Mouse (Mus musculus) lung, adult 2 months (tissue): ENCODE data around the gene Fndc3a. TPM values are rescaled to one million over a fixed set of nuclear protein-coding genes. Genes with fewer than 3 reads are reported as not detected.

Experiments
- DNase-seq: peaks from one replicate; pipeline ENCODE4 v3.0.0; 2022
- H3K4me1 ChIP-seq: fragments of 200-500 bp; 2 replicates; pipeline ENCODE4 v1.6.1; 2011; ENCODE audit warnings: low read length; ENCODE audit not compliant: control insufficient read depth, insufficient read depth
- H3K4me3 ChIP-seq: fragments of 200-500 bp; replicated peaks from 2 replicates; pipeline ENCODE3; 2011; ENCODE audit warnings: low read depth, mild to moderate bottlenecking, control low read depth, low read length; ENCODE audit errors: extremely low read depth
- CTCF ChIP-seq: fragments of 200-500 bp; IDR thresholded peaks from 2 replicates; pipeline ENCODE4 v1.5.1; 2011; ENCODE audit warnings: mild to moderate bottlenecking, low read length, control low read depth; ENCODE audit not compliant: insufficient read depth
- POLR2A ChIP-seq: fragments of 200-500 bp; IDR thresholded peaks from 2 replicates; pipeline ENCODE4 v1.6.1; 2011; ENCODE audit warnings: low read depth, mild to moderate bottlenecking, control low read depth, low read length, borderline replicate concordance; ENCODE audit errors: extremely low read depth
- WGBS: fragments of 180-500 bp; shearing (Covaris S2); methylation state at CpG from one replicate; pipeline ENCODE4 v1.1.7; 2018; 5-methylcytosine and 5-hydroxymethylcytosine counted together
- polyA plus RNA-seq: library from polyadenylated mRNA; depleted of rRNA; stranded (reverse); fragments of >200 nt; gene quantifications from 2 replicates; pipeline ENCODE4 v1.2.3, GENCODE M21; 2012

The Fndc3a gene
- polyA plus RNA-seq, 1 experiment, result 37.9 TPM

DNA sequence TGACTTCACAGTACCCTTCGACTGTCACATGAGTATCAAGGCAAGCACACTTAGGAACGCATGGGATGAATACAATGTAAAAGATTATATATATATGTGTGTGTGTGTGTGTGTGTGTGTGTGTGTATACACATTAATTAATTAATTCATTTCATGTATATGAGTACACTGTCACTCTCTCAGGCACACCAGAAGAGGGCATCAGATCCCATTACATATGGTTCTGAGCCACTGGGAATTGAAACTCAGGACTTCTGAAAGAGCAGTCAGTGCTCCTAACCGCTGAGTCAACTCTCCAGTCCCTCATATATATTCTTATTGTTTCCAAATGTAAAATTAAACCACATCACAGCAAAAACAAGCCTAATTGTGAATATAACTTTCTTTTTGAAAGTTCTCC lies 133.5 kb downstream of the Fndc3a start:
- WGBS, result 94% methylated on average over 3 of the region's 3 CpGs
- Histone ChIP-seq H3K4me3 (no peak overlapping the region), H3K4me1 (no peaks in the 10 kb centered on the region)
- DNase-seq, result no peak
- TF ChIP-seq CTCF (no peak), POLR2A (no peak)

DNA sequence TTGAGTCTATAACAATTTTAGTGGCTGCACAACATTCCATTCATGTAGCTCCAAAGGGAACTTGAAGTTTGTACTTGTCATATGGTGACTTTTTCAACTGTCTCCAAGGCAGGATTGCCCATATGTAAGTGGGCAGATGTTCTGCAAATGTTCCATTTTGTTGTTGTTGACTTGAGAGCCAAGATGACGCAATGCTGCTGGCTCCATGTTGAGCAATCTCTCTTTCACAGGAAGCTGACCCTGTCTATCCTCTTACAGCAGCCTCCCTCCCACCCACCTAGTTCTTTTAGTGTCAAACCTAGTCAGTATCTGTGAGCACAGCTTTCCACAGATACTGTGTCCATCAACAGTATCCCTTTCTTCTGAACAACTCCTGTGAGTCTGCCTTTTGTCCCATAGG lies 145.9 kb downstream of the Fndc3a start:
- DNase-seq, result no peak
- WGBS, result 93% methylated on average over 1 of the region's 1 CpGs
- TF ChIP-seq CTCF (no peak), POLR2A (no peak)
- Histone ChIP-seq H3K4me3 (no peak overlapping the region), H3K4me1 (no peaks in the 10 kb centered on the region)

DNA sequence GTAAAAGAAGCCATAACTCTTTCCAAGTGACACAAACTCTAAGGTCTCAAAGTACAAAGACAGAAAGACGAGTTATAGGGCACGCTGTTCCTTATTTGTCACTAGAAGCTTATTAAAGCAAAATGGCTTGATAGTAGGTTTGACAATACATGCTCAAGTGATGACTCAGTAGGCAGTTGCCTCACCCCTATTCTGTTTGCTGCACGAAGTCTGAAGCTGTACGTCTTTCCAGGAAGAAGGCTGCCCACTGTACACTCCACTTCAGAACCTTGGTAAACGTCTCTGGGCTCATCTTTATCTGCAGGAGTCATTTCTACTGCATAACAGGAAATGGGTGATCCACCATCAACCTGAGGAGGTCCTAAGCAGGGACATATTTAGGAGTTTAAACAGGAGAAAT lies 151.0 kb downstream of the Fndc3a start:
- no peak for DNase-seq
- WGBS, result 74% methylated on average over 5 of the region's 5 CpGs
- no peak for TF ChIP-seq POLR2A
- no peak for TF ChIP-seq CTCF
- Histone ChIP-seq H3K4me1 (no peaks in the 10 kb centered on the region), H3K4me3 (no peak overlapping the region)

DNA sequence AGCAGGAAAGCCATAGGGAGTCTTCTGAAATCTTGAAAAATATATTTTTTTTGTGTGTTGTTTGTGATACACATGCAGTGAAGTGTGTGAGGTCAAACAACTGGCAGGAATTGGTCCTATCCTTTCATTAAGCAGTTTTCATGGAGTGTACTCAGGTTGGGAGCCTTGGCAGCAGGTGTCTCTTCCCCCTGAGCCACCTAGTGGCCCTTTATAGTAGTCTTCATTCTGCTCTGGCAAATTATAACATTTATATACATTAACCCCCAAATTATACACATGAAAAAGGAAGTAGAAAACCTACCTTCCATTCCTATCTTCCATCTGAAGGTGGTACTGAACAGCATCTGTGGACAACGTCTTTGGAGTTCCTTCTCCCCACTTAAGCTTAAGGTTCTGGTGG lies 154.0 kb downstream of the Fndc3a start:
- no peak for DNase-seq
- no peak overlapping the region for H3K4me3 ChIP-seq
- TF ChIP-seq POLR2A (no peak), CTCF (no peak)
- WGBS, result 78% methylated on average over 1 of the region's 1 CpGs
- H3K4me1 ChIP-seq, result no peaks in the 10 kb centered on the region

DNA sequence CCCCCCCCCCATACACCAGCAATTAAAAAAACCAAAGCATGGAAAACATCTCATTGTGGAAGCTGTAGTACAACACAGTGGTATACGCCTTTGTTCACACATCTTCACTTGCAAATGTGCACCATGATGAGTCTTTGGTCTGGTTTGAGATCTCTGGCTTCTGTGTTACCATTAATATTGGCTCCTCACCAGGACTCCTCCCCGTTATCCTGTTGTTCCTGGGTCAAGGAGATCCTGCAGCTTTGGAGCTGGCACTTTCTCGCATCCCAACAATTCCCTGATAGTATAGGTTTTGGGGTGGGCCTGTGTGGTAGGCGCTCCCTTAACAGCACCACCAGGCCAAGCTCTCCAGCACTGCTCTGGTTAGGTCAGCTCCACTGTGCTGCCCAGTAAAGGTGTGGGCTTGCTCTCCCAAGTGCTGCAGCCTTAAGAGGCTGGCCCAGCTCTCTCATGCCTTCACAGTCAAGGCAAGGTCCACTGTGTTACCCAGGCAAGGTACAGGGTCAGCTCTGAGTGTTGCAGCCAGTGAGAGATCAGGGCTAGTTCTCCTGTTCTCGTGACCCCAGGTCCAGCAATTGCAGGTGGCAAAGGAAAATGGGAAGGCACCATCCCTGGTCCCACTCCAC lies 173.3 kb downstream of the Fndc3a start:
- WGBS, result 87% methylated on average over 5 of the region's 5 CpGs
- DNase-seq, result no peak
- no peak for TF ChIP-seq POLR2A
- TF ChIP-seq CTCF, result no peak
- Histone ChIP-seq H3K4me3 (no peak overlapping the region), H3K4me1 (peaks cover 7% of the 10 kb centered on the region; the same call in 1 of the 2 replicates)

DNA sequence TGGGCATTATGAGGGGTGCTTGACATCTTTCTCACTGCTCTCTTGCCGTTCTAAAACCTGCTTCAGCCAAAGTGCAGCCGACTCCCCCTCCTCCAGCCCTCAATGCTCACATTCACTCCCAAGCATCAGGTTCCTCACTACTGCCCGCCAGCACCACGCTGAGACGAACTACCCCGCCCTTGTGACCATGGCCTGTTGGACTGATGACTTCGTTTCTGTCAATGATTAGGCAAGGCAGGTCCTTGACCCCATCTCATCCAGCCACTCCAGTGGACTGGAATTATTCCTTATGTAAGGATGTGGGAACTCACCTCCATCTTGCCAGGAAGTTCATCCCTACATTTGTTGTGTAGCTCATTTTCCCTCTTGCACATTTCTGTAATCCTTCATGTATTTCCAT lies 175.9 kb downstream of the Fndc3a start:
- H3K4me1 ChIP-seq, result peaks cover 7% of the 10 kb centered on the region; the same call in 1 of the 2 replicates
- H3K4me3 ChIP-seq, result no peak overlapping the region
- TF ChIP-seq CTCF, result no peak
- TF ChIP-seq POLR2A, result no peak
- no peak for DNase-seq
- WGBS, result 68% methylated on average over 7 of the region's 7 CpGs

DNA sequence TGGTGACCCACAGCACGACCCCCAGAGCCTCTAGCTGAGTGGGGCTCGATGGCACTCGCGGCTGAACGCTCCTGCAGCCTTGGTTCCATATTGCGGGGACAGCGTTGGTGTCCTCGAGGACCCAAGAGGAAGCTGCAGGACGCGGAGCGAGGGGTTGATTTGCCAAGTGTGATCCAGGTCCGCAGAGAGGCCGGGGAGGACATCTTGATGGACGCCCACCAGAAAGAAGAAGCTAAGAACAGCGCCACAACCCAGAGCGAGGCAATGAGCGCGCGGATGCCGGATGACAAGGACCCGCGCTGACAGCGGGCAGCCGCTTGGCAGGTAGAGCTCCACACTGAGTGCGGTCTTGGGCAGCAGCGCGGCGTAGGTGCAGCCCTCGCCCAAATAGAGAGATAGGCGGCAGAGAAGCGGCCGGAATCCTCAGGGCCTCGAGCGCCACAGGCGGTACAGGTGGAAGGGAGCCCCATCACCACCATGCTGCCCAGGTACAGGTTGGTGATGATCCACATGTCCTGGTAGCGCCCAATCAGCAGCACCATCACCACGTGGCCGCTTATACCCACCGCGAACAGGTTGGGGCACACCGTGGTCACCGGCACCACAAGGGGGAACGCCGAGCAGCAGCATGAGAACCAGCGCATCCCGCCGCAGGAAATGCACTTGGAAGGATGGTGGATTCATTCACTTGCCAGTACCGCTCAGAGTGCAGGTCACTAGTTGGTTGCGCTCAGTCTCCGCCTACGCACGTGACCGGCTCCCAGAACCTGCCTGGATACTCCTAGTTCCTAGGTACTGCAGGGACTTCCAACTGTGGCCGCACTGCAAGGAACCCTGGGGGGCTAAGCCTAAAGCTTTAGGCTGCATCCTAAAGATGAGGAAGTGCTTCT lies 177.5 kb downstream of the Fndc3a start:
- H3K4me3 ChIP-seq, result peak overlapping the region; percentile 24

DNA sequence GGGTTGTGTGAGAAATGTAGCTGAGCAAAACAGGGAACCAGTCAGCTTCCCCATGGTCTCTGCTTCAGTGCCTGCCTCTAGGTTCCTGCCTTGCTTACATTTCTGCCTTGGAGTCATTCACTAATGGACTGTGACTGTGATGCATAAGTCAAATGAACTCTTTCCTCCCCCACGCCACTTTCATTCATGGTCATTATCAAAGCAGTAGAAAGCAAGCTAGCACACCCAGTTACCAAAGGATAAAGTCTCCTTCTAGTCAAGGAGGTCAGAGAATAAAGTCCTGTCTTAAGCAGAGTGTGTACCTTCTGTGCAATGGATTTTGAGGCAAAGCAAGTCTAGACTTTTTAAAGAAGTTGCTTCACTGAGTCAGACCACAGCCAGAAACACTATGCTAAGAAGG lies 182.7 kb downstream of the Fndc3a start:
- no peak for DNase-seq
- H3K4me3 ChIP-seq, result no peak overlapping the region
- peaks cover 1% of the 10 kb centered on the region; the same call in 1 of the 2 replicates for H3K4me1 ChIP-seq
- WGBS, result 76% methylated on average over 1 of the region's 1 CpGs
- no peak for TF ChIP-seq POLR2A
- no peak for TF ChIP-seq CTCF

More for the DNA sequence above, 177.5 kb downstream of the Fndc3a start:
- DNase-seq, result no peak
- H3K4me1 ChIP-seq, result peaks cover 7% of the 10 kb centered on the region; the same call in 1 of the 2 replicates
- WGBS, result 2% methylated on average over 54 of the region's 54 CpGs
- TF ChIP-seq POLR2A (no peak), CTCF (no peak)

DNA sequence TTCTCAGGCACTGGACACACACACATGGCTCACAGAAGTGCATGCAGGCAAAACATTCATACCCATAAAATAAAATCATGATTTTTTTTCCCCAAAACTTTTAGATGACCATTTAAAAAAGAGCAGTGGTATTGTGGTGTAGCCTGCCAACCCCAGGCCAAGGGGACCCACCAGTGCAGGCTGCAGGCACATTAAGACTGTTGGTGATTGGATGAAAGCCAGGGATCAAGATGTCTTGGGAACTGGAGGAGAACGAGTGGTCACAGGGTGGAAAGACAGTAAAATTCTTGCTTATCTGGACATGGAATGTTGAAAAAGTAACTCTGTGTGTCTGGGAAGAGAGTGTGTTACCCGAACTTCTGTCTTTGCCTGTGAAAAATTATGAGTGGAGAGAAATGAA lies 190.2 kb downstream of the Fndc3a start:
- no peak for DNase-seq
- Histone ChIP-seq H3K4me1 (no peaks in the 10 kb centered on the region), H3K4me3 (no peak overlapping the region)
- TF ChIP-seq POLR2A (no peak), CTCF (no peak)
- 29% methylated on average over 2 of the region's 2 CpGs for WGBS

DNA sequence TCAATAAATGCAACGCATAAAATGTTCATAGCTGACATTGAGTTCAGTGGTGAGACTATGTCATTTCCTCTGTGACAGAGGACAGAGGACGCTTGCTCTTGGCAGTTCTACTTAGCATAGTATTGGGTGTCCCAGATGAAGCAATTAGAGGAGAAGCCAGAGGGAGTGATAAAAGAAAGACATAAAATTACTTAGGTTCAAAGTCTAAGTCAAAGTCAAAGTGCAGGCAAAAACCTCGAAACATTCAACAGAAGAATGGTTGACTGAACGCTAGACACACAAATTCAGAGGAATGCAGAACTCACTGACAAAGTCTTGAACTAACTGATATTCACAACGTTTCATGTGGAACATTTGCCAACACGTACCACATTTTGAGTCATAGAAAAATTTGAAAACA lies 191.0 kb downstream of the Fndc3a start:
- 66% methylated on average over 6 of the region's 6 CpGs for WGBS
- Histone ChIP-seq H3K4me1 (no peaks in the 10 kb centered on the region), H3K4me3 (no peak overlapping the region)
- TF ChIP-seq CTCF, result no peak
- TF ChIP-seq POLR2A, result no peak
- DNase-seq, result no peak
